Mouse (Mus musculus) ovary, postnatal 36 days (tissue): ENCODE data around the gene Gtf2b.

Experiments used
- DNase-seq: peaks from one replicate; pipeline ENCODE4 v3.0.0; 2022; ENCODE audit warnings: low spot score, mixed read lengths

Gtf2b gene

GRCm38 (mm10) chr3:142817506-142817905 is 52.7 kb downstream of the Gtf2b start:
- DNase-seq: no peak

GRCm38 (mm10) chr3:142823606-142824005 is 58.8 kb downstream of the Gtf2b start:
- no peak for DNase-seq

GRCm38 (mm10) chr3:142826449-142827146 is 61.8 kb downstream of the Gtf2b start:
- DNase-seq: no peak

GRCm38 (mm10) chr3:142832910-142833309 is 68.1 kb downstream of the Gtf2b start:
- DNase-seq: no peak
